Mouse (Mus musculus) midbrain, embryonic 11.5 days (tissue): Measurements from ENCODE around the gene Psma6. TPM values are rescaled to one million over a fixed set of nuclear protein-coding genes. Genes with fewer than 3 reads are reported as not detected.
"Not testable (repeated sequence)": the region's sequence is repeated elsewhere in the genome, so short reads cannot be mapped to it uniquely, and the experiment has no call there.

Experiments used
- ATAC-seq: fragments of 200-750 bp; cut with Nextera tagmentation; 2 replicates; pipeline ENCODE4 v1.8.0; 2017; ENCODE audit warnings: moderate TSS enrichment, moderate library complexity; ENCODE audit not compliant: low FRiP score
- DNase-seq: peaks from one replicate; pipeline ENCODE4 v3.0.0; 2015; ENCODE audit warnings: low spot score; ENCODE audit errors: missing footprints
- H3K27ac ChIP-seq: fragments of 300-500 bp; sonication (generic); 2 replicates; pipeline ENCODE4 v1.5.1; 2014; ENCODE audit warnings: low read depth, low read length
- H3K27me3 ChIP-seq: fragments of 300-500 bp; sonication (generic); 2 replicates; pipeline ENCODE4 v1.6.1; 2014; ENCODE audit warnings: mild to moderate bottlenecking, low read length, moderate library complexity, mixed read lengths; ENCODE audit not compliant: control insufficient read depth, insufficient read depth
- H3K36me3 ChIP-seq: fragments of 300-500 bp; sonication (generic); 2 replicates; pipeline ENCODE4 v1.6.1; 2014; ENCODE audit warnings: mild to moderate bottlenecking, low read length, moderate library complexity, mixed read lengths; ENCODE audit not compliant: control insufficient read depth, insufficient read depth
- H3K4me1 ChIP-seq: fragments of 300-500 bp; sonication (generic); 2 replicates; pipeline ENCODE4 v1.6.1; 2014; ENCODE audit warnings: low read length; ENCODE audit not compliant: control insufficient read depth, insufficient read depth
- H3K4me2 ChIP-seq: fragments of 300-500 bp; sonication (generic); 2 replicates; pipeline ENCODE4 v1.6.1; 2014; ENCODE audit warnings: mild to moderate bottlenecking, moderate library complexity
- H3K4me3 ChIP-seq: fragments of 300-500 bp; sonication (generic); 2 replicates; pipeline ENCODE4 v1.5.1; 2014; ENCODE audit warnings: low read depth, low read length
- H3K9ac ChIP-seq: fragments of 300-500 bp; sonication (generic); 2 replicates; pipeline ENCODE4 v1.6.1; 2014; ENCODE audit warnings: low read length
- H3K9me3 ChIP-seq: fragments of 300-500 bp; sonication (generic); 2 replicates; pipeline ENCODE4 v1.6.1; 2016; ENCODE audit warnings: low read length; ENCODE audit not compliant: control insufficient read depth
- WGBS: fragments of 180-500 bp; shearing (Covaris S2); extraction: QIAGEN DNeasy Blood & Tissue Kit; methylation state at CpG from one replicate; pipeline ENCODE4 v1.1.7; 2014; 5-methylcytosine and 5-hydroxymethylcytosine counted together
- polyA plus RNA-seq: library from polyadenylated mRNA; unstranded; fragments of >200 nt; fragmentation: Nextera tagmentation; extraction: Ambion mirVana; gene quantifications from 2 replicates; pipeline ENCODE4 v1.2.1, GENCODE M21; 2014

Psma6 gene
- 506 and 513 TPM in 2 replicates for polyA plus RNA-seq

DNA sequence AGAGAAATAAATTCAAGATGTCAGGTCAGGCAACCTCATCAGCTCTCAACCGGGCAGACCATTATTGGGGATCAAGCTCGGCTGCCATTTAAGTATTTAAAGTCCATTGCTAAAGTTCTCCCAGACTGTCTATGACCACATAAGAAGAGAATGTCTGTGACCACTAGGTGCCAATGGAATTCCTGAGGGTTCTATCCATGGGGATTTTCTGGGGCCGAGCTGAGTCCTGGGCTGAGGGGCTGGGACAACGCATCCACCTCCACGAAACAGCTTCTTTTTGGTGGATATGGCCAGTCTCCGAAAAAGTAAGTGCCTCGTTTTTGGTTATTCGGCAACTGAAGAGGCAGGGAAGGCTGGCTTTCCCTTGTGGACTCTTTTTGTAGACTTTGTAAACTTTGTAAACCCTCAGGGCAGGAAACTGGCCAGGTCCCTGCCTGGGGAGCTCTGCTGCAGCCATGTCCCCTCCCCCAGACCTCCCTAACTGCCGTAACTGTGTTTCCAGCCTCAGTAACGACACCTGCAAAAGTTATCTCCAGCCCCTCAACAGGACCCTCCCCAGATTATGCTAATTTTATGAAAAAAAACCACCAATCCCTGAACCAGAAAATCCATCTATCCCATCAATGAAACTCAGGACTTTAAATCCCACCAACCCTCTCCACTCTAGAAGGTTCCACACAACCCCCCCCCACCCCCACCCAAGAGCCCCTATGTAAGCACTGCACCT is at the start of gene Psma6:
TSS of gene Psma6 (plus strand) at position 200 of the 727 bp plus-strand sequence.
- Histone ChIP-seq H3K4me1 (peaks cover 8% of the 10 kb centered on the region; the same call in 1 of the 2 replicates), H3K9me3 (no peaks in the 10 kb centered on the region), H3K27ac (no peak within 1 kb of the TSS), H3K4me3 (no peak within 1 kb of the TSS), H3K9ac (no peak within 1 kb of the TSS), H3K4me2 (no peak within 1 kb of the TSS), H3K36me3 (no peaks in the 10 kb centered on the region), H3K27me3 (no peaks in the 10 kb centered on the region; the same call in 1 of the 2 replicates)
- ATAC-seq (no peak), DNase-seq (no peak)
- WGBS: 84% methylated on average over 10 of the region's 10 CpGs

DNA sequence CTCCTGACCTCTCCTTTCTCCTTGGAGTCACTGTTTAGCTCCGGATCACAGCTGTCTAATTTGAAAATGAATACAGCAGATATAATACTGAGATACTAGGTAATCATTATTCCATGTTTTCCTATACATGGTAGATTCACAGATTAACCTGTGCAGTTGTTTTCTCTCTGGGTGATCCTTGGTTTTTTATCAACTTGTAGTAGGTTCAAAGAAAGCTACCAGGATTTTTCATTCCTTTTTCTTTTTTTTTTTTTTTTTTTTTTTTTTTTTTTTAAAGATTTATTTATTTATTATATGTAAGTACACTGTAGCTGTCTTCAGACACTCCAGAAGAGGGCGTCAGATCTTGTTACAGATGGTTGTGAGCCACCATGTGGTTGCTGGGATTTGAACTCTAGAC is 45.5 kb upstream of the Psma6 start:
- not testable (repeated sequence) for DNase-seq, ATAC-seq, H3K36me3 ChIP-seq, H3K9ac ChIP-seq, H3K27ac ChIP-seq, H3K9me3 ChIP-seq, H3K27me3 ChIP-seq, H3K4me2 ChIP-seq, H3K4me1 ChIP-seq, H3K4me3 ChIP-seq
- 88% methylated on average over 1 of the region's 2 CpGs for WGBS

DNA sequence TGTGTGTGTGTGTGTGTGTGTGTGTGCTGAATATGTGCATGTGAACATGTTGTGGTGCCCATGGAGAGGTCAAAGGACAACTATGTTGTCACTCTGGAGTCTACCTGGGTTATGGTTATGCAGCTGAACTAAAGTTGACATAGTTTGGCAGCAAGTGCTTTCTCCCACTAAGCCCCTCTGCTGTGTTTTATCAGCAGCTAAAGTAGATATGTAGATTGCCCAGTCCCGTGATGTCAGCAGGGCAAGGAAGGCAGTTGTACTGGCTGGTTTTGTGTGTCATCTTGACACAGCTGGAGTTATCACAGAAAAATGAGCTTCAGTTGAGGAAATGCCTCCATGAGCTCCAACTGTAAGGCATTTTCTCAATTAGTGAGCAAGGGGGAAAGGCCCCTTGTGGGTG is 41.0 kb upstream of the Psma6 start:
- H3K4me1 ChIP-seq, H3K4me2 ChIP-seq, H3K9ac ChIP-seq, H3K36me3 ChIP-seq, DNase-seq, ATAC-seq, H3K27ac ChIP-seq, H3K9me3 ChIP-seq, H3K27me3 ChIP-seq, H3K4me3 ChIP-seq: not testable (repeated sequence)
- WGBS: 81% methylated on average over 1 of the region's 1 CpGs

DNA sequence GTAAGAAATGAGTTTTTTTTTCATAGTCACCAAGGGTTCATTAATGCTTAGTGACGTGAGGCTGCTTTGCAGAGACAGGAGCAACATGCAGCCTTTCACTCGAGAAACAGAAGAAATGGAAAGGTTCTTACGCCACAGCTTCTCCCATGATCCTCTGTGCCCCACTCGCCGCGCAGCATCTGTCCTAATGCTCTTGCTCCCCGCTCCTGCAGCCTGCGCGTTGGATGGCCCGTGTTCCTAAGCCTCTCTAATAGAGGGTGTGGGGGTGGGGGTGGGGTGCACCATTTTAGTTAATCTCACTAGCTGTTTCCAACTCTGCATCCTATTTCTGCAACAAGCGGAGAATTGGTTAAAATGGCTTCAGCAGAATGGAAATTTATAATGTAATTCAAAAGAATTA is 40.0 kb upstream of the Psma6 start:
- 83% methylated on average over 11 of the region's 11 CpGs for WGBS
- no peak for ATAC-seq

DNA sequence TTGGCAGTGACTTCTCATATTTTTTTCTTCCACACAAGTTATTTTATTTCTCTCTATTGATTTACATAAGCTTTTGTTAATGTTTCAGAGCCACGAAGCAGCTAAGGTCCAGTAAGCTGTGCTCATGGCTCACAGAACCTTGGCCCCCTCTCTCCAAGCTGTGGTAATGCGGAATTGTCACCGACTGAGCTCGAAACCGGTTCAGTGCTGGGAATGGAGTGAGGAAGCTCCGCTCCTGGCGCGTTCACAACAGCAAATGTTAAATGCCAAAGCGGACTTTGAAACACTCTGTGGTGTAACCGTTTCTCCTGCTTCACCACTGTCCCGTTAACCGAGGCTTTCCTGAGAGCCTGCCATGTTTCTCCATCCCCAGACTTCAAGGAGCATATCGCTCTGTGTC is 39.4 kb upstream of the Psma6 start:
- DNase-seq: no peak
- 83% methylated on average over 13 of the region's 13 CpGs for WGBS
- Histone ChIP-seq H3K4me2 (no peak overlapping the region), H3K27ac (no peak overlapping the region), H3K36me3 (no peaks in the 10 kb centered on the region), H3K9me3 (no peaks in the 10 kb centered on the region), H3K4me1 (no peaks in the 10 kb centered on the region), H3K9ac (no peak overlapping the region), H3K27me3 (no peaks in the 10 kb centered on the region), H3K4me3 (no peak overlapping the region)
- ATAC-seq: no peak

More for the DNA sequence above, 40.0 kb upstream of the Psma6 start:
- H3K4me2 ChIP-seq: no peak overlapping the region
- no peak for DNase-seq
- no peaks in the 10 kb centered on the region for H3K9me3 ChIP-seq
- no peak overlapping the region for H3K4me3 ChIP-seq
- no peak overlapping the region for H3K9ac ChIP-seq
- no peaks in the 10 kb centered on the region for H3K36me3 ChIP-seq
- no peaks in the 10 kb centered on the region for H3K4me1 ChIP-seq
- no peaks in the 10 kb centered on the region for H3K27me3 ChIP-seq
- no peak overlapping the region for H3K27ac ChIP-seq

DNA sequence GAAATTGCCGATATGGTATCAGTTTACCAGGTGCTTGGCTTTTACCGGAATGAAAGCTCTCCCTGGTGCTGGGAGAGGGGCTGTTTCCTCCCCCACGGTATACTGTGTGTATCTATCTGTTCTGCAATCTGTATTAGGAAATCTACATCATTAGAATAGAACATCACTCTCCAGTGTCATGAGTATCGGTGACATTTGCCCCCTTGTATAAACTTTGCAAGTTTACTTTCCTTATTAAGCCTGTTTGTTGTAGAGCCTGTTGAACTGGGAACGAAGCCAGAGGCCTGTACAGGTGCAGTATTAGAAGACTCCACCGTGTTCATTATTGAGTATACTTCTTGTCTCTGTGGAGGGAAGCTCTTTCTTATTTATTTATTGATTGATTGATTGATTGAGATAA is 30.6 kb upstream of the Psma6 start:
- Histone ChIP-seq H3K27me3 (no peaks in the 10 kb centered on the region), H3K36me3 (no peaks in the 10 kb centered on the region), H3K4me1 (no peaks in the 10 kb centered on the region), H3K4me3 (no peak overlapping the region), H3K9ac (no peak overlapping the region), H3K9me3 (no peaks in the 10 kb centered on the region), H3K27ac (no peak overlapping the region), H3K4me2 (no peak overlapping the region)
- 79% methylated on average over 6 of the region's 6 CpGs for WGBS
- DNase-seq (no peak), ATAC-seq (no peak)

DNA sequence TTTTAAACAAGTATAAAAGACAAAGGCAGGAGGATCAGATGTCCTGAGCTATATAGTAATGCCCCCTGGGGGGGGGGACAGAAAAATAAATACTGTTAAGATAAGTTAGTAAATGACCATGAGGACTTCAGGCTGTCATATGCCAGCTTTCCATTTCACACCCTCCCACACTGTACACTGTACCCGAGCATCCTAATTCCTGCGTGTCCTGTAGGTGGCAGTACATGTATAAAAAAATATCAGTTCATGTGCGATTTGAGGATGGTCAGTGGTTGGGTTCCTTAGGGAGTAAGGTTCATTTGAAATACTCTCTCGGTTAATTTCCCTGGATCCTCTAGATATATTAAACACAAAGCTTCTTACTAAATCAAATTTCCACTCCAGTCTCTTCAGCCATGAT is 29.1 kb upstream of the Psma6 start:
- peak; percentile 65 for ATAC-seq
- Histone ChIP-seq H3K4me3 (no peak overlapping the region), H3K4me1 (no peaks in the 10 kb centered on the region), H3K36me3 (no peaks in the 10 kb centered on the region), H3K9me3 (no peaks in the 10 kb centered on the region), H3K4me2 (no peak overlapping the region), H3K27ac (no peak overlapping the region), H3K9ac (no peak overlapping the region), H3K27me3 (no peaks in the 10 kb centered on the region)
- WGBS: 65% methylated on average over 4 of the region's 4 CpGs
- DNase-seq: no peak

DNA sequence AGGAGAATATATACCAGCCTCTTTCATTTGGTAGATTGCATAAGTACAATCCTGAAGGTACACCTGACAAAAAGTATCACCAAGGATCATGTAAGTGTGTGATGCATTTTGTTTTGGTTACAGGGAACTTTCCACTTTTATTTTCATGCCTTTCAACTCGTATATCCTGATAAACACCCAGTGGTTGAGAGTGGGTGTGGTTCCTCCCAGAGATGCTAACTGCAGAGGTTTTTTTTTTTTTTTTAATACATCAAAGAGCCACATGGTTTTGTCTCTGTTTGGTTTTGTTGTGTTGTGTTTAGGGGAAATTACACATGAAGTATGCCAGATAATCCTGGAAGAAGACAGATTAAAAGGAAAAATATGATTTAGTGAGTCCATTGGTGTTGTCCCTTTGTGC is 26.7 kb upstream of the Psma6 start:
- no peaks in the 10 kb centered on the region for H3K36me3 ChIP-seq
- ATAC-seq (no peak), DNase-seq (no peak)
- 76% methylated on average over 1 of the region's 1 CpGs for WGBS
- no peaks in the 10 kb centered on the region for H3K27me3 ChIP-seq
- H3K9ac ChIP-seq: no peak overlapping the region
- H3K4me3 ChIP-seq: no peak overlapping the region
- H3K9me3 ChIP-seq: no peaks in the 10 kb centered on the region
- no peaks in the 10 kb centered on the region for H3K4me1 ChIP-seq
- no peak overlapping the region for H3K27ac ChIP-seq
- no peak overlapping the region for H3K4me2 ChIP-seq

DNA sequence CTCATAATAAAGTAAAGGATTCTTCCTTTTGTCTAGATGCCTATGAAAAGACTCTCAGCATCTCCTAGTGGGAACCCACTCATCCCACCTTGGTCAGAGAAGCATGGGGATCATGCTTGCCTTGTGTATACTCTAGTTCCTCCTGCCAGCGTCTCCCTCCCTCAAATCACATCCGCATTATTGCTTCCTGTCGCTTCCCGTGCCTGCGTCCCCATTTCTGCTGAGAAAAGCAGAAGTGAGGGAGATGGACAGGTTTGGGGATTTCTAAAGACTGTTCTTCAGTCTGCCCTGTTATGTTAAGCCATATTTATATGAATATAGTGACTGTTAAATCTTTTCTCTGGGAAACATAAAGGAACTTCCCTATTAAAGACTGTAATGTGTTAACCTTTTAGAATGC is 23.1 kb upstream of the Psma6 start:
- H3K4me2 ChIP-seq: no peak overlapping the region
- no peaks in the 10 kb centered on the region for H3K36me3 ChIP-seq
- no peaks in the 10 kb centered on the region for H3K4me1 ChIP-seq
- no peaks in the 10 kb centered on the region for H3K9me3 ChIP-seq
- 89% methylated on average over 5 of the region's 5 CpGs for WGBS
- H3K4me3 ChIP-seq: no peak overlapping the region
- H3K9ac ChIP-seq: no peak overlapping the region
- DNase-seq: no peak
- no peak overlapping the region for H3K27ac ChIP-seq
- ATAC-seq: no peak
- no peaks in the 10 kb centered on the region for H3K27me3 ChIP-seq
